Mouse (Mus musculus) heart, adult 2 months (tissue): Measurements from ENCODE around the gene Slc39a11.

Experiments
- CTCF ChIP-seq: fragments of 200-600 bp; IDR thresholded peaks from 2 replicates; pipeline ENCODE4 v1.8.1; 2022; ENCODE audit warnings: antibody characterized with exemption, mild to moderate bottlenecking, moderate library complexity
- POLR2A ChIP-seq: fragments of 200-500 bp; IDR thresholded peaks from 2 replicates; pipeline ENCODE4 v1.6.1; 2011; ENCODE audit warnings: mild to moderate bottlenecking, low read depth, low read length, control low read depth; ENCODE audit not compliant: insufficient read depth

DNA sequence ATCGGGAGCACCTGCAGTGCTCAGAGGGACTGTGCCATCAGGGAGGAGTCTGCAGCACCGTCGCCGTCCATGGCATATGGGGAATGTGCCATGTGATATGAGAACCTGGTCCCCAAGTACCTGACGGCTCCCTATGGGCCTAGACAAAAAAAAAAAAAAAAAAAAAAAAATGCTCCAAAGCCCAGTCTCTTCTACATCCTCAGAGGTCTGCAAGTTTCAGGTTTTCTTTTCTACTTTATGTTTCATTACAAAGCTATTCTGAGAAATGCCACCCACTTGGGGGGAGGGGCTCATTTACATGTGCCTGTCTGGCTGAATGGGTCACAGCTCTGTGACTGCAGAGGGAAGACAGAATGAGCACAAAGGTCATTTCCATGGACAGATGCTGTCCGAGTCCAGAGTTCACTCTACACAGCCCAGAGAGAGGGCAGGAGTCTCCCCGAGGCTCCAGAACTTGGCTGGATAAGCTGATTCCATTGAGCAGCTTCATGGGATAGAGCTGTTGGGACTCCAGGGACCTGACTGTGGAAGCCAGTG lies 175.8 kb downstream of the Slc39a11 start:
- no peak for TF ChIP-seq CTCF
- no peak for TF ChIP-seq POLR2A
